Comparison of ENCODE assay signal across 8 mouse cellular contexts in the genomic region with DNA sequence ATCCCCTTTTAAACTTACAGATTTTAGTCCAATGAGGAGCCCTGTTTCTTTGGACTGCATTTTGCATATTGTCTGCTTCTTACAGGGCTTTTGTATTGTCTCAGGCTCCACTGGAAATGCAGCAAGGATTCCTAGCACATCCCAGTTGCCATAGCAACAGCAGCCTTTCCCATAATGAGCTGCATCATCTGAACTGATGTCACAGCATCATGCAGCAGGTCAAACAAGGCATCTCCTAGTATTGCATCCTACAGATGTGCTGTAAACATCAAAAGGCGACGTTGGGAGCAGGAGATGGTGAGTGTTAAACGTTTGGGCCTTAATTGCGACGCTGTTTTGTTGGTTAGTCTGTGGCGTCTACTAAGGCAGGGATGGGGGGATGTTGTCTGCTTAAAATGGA. TPM values are rescaled to one million over a fixed set of nuclear protein-coding genes. Genes with fewer than 3 reads are reported as not detected.
DNase-seq lines count a peak whose midpoint lies in the region; ATAC-seq lines count a peak whose summit lies in the region.

Gene Akap6 (plus strand): TSS at position 238 of the 400 bp plus-strand sequence.

- ATAC-seq in cerebellum, adult (ENCODE audit: insufficient number of reproducible peaks, low FRiP score, low TSS enrichment) = peak; percentile 78
- no peak for ATAC-seq in activated CD4-positive, CD25-positive, alpha-beta regulatory T cell, adult 4 months

- DNase-seq in embryo, embryonic 11 days = peak; percentile 88
- no peak for DNase-seq in gastrocnemius, postnatal 25 days
- peak; percentile 61 to 69 for DNase-seq in layer of hippocampus, postnatal 10 days (ENCODE audit: low spot score in 2 of 2)
- peak; percentile 59 for DNase-seq in neural tube, embryonic 10.5 days (ENCODE audit: extremely low spot score, low spot score)
- no peak for DNase-seq in spleen, postnatal 10 days (ENCODE audit: low spot score in 2 of 2)
- DNase-seq in adrenal gland, adult (ENCODE audit: inconsistent age in 2 of 2, low spot score in 1 of 2) = no peak

RNA-seq across cellular contexts. Expression of gene Akap6, which starts in this region (rescaled TPM):
- total RNA-seq in gastrocnemius, postnatal 25 days (2021) = 10 to 100 TPM; 20.7 to 36.8 TPM
- 100 to 1,000 TPM; 140 to 143 TPM for total RNA-seq in layer of hippocampus, postnatal 10 days (2021)
- polyA plus RNA-seq in activated CD4-positive, CD25-positive, alpha-beta regulatory T cell, adult 4 months (2017; shearing (Covaris generic)) = under 1 TPM; 0.06 to 0.08 TPM

Comparison
In these comparisons a context has a peak if more than half of its experiments do, and no peak if none do; other contexts are left out.
1. DNase-seq: peak in embryo, embryonic 11 days (single experiment), layer of hippocampus, postnatal 10 days (2 of 2) and neural tube, embryonic 10.5 days (single experiment); none in gastrocnemius, postnatal 25 days (single experiment), spleen, postnatal 10 days (0 of 2) and adrenal gland, adult (0 of 2).